Mouse (Mus musculus): ENCODE measurements at regions not wholly inside any gene's neighbourhood (a gene's known extent, or its start where the extent isn't known, plus 50 kb on each side); places are given as distances from the start of the nearest gene placed in this dataset.
A peak's percentile ranks its signal among the peaks of the same experiment; 100 is the strongest.

DNA sequence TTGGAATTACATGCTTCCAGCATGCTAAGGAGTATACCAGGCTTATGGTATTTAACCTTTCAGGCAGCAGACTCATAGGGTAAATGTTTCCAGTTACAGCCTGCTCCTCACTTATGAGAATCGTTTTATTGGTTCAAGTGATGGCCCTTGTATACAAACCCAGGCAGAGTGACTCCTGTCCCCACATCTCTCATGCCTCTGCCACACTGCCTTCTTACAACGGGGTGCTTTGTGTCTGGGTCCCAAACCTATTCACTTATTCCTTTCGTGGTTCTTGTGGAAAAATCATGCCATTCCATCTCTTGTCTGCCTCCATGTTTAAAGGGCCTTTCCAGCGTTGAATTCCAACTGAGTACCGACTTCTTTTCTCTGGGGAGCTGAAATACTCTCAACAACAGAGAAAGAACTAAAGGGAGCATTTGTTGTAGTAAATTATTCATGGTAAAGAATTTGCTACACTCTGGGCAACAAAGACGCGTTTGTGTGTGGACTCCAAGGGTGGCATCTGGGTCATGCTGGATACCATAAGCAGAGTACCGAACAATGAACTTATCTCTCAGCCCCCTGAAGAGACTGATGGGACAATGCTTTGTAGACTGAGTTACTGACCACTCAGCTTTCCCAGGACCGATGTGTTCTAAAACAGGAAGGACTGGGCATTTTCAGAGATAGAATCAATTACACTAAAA, 291.6 kb downstream of the Pten start:
- DNase-seq (ENCODE audit: low spot score) = peak; percentile 52

DNA sequence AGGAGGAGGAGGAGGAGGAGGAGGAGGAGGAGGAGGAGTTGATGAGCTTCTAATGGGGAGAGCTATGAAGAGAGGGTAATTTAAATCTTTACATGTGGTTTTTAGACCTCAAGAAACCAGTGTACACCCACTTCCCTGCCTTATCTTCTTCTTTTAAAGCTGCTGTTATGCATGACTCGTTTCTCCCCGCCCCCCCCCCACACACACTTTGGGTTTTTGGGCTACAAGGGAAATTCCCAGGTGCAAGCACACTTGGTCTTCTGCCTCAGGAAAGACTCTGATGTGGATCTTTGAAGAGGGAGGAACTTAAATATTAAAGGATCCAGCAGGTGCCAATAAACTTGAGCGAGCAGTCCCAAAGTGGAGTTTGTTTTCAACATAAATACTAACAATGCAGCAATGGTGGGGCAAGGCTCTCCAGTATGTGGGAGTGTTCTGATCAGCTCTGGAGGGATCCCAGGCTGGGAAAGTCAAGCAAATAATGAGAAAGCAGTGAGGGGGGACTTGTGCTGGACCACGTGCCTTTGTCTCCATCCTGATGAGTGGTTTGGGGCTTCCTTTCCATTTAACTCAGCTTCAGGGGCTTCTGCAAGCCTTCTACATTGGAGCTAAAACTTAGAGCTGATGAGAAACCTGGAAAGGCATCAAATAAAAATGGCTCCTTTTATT, 296.0 kb downstream of the Pten start:
- DNase-seq (ENCODE audit: low spot score) = no peak

DNA sequence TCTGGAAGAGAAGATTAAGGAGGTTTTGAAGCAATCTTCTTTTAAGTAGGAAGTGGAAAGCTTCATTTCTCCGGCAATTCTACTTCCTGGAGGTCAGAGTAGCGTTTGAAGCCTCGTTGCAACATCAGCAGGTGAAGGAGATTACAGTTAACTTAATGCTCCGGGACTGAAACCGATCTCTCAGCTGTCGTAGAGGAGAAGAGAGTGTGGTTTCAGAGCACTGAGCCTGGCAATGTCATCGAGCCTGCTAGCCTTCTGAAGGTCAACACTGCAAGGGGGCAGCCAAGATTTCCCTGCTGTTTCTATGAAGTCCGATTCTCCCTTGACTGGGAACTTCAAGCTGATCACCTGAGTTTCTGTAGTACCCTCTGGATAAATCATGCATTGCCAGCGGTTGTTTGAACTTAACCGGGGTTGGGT, 299.1 kb downstream of the Pten start:
- DNase-seq (ENCODE audit: low spot score) = no peak

DNA sequence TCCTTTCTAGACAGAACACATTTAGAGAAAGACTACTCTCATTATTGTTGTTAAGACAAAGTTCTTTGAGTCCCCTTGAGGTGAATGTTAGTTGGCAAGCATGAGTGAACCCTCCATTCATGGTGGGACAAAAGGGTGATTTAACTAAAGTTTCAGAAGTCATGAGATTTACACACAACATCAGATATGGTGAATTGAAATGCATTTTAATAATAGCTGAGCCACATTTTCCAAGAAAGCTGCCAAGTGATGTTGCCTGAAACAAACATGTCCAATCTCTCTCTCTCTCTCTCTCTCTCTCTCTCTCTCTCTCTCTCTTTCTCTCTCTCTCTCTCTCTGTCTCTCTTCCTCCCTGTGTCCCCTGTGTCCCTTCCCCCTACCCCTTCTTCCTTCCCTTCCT, 303.7 kb downstream of the Pten start:
- DNase-seq (ENCODE audit: low spot score) = no peak

DNA sequence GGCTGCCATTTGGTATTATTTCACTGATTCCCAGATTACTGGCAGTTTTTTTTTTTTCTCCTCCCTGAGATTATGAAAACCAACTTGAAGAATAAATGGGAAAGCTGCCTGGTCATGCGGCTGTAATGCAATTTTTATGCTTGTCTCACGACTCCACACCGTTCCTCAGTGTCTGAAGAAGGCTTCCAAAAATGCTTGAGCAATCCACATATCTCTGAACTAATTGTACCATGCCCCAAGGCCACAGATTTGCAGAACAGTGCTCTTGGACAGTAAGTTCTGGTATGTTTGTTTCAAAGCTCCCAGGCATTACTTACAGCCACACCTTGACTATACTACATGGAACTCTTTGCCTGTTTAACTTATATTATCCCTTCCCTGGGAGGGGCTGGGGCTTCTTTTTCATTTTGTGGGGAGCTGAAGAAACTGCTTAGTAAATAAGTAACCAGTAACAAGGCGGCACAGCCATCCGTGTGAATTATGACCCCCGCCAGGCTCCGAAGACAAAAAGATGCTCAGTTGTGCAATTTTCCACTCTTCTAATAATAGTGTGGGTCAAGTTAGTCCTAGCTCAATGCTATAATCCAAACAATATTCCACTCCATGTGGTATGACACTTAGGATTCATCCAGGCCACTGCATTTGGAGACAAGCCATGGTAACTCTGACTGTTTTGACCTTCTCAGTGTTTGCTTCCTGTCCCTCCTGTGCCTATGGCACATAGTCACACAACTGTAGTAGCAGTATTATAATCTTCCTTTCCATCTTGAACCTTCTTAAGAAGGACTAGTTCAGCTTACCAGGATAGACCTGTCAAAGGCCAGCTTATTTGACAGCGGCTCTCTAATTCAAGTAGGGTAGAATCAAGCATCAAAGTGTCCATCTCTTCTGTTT, 305.1 kb downstream of the Pten start:
- DNase-seq (ENCODE audit: low spot score) = no peak

DNA sequence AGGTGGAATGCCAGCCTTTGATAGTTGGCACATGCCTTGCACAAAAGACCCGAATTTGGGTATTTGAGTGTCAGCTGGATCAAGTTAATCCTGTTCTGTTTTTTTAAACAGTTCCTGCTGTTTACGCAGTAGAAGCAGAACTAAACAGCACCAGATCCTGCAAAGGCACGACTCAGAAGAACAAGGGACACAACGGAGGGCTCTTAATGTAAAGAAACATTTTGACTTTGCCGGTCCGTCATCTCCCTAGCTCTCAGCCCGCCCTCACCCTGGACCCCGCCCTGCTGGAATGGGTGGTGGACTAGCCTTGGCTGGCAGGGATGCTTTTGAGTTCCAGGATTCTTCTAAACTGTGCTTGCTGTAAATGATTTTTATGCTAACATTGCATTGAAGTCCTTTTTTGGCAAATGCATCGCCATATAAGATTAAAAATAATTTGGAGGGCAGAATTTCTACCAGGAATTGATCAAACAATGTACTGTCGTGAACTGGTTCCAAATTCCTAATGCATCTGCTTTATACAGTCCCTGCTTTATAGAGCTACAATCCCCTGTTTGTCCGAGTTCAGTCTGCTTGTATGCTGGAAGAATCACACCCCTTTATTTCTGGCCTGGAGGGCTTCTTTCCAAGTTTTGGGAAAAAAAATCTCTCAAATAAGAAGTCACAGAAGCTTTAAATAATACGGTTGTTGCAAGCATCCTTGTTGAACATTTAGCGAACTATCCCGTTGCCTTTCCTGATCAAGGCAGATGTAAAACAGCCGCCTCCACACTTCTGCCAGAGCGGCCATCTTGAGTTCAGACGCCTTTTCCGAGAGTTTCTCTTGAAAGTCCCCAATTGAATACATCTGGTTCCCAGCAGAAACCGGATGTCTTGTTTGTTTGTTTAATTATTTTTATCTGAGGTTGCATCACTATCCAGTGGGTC, 308.2 kb downstream of the Pten start:
- peak; percentile 22 for DNase-seq (ENCODE audit: low spot score)

DNA sequence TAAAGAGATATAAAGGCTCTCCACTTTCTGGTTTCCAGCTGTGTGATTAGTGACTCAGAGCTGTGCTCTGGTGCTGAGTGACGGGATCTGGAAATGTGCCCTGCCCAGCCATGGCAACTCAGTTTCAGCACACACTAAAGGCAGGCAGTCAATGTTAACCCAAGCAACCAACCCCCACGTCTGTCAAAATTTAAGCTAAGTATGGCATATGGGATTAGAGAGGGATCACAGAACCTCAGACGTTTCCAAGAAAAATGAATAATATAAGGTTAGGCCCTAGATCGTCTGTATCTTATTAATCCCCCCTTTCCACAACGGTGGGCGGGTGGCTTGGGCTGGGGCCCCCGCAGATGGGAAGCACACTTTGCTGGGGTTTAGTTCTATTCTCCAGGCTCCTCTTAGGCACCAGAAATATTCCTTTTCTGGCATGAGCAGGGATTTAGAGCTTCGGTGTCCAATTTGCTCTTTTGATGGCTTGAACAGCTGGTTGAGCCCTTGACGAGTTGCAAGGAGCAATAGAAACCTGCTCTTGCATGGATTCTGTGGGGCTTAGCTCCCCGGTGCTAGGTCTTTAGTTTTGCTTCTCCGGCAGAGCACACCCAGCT, 311.2 kb downstream of the Pten start:
- DNase-seq (ENCODE audit: low spot score) = no peak

DNA sequence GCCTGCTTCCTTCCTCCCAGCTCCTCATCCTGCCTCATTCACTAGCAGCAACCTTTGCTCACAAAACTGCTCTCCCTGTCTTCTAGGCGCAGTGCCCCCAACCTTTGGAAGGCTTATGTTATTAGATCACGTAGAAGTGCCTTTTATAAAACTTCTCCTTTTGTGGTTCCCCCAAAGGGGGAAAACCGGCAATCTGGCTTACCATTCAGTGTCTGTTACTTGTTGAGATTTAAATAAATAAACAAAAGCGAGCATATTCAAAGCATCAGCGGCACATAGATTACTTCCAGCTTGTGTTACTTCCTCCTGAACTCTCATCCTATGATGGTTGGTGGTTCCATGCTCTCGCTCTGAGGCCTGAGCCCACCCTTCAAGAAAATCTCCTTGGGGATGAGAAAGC, 312.5 kb downstream of the Pten start:
- DNase-seq (ENCODE audit: low spot score) = no peak

DNA sequence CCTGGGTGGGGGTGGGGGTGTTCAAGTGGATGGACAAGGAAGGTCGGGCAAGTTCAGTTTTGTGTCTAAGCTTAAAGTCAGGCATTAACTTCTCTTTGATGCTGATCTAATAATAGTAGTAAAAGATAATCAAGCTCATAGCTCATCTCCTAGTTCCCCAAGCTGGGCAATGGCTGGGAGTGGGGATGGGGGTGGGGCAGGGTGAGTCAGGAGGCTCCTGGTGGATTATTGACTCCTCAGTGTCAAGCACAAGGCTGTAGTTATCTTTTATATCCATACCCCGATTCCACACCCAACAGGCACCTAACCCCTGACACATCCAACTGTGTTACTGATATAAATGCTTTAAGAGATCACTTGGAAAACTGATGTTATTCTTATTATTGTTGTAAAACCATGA, 315.0 kb downstream of the Pten start:
- no peak for DNase-seq (ENCODE audit: low spot score)

DNA sequence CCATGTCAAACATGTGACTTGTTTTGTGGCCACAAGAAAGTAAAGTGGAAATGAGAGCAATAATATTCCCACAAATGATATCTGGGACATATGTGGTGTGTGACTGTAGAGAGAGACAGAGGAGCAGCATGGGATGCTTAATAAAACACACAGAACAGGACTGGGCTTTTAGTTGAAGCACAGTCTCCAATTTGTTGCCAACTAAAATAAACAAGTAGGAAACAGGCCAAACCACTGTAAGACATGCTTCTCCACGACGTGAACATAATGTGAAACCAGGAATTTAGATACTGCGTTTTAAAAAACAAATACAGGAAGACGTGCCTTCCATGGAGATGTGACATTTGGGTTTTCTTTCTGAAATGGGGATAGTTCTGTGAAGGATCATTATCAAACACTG, 317.2 kb downstream of the Rnls start:
- no peak for DNase-seq (ENCODE audit: low spot score)

DNA sequence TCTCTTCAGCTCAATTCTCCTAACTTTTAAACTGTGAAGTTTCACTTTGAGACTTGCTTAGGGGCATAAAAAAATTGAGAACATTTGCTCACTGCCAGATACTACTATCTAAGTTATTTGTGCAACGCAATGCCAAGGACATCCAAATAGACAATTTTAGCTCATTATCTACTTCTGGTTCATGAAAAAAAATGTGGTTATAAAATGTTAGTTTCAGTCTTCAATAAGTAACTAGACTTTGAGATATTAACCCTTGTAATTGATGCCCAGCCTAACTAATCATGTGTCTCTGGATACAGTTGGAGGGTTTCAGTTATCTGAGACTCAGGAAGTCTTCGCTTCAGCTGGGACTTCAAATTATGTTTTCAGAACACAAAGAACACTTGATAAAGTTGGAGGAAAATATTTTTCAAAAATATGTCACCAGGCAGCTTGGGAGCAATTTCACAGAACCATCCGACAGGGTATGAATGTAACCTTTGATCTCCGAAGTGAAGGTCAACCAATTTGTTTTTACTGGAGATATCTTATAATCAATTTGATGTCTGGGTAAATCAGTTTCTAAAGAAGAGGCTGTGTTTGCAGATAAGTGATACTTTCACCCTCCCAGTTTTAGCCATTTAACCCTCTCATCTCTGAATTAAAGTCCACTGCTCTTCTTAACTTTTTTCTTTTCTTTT, 313.3 kb downstream of the Rnls start:
- DNase-seq (ENCODE audit: low spot score) = no peak

DNA sequence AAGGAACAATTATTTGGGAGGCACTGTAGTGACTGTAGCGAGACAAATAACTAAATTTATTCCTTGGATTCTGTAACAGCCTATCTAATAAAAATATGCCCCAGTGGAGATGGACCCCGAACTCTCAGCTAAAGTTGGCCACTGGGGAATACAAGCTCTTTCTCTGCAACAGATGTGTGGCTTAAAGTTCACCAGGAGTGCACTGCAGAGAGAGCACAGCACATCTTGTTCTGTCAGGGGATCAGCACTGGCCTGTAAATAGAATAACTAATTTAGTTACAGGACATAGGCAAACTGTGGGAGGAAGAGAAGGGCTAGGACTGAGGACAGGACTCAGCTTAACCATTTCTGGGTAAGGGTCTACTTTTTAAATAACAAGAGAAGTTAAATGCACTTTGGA, 312.1 kb downstream of the Rnls start:
- DNase-seq (ENCODE audit: low spot score) = no peak

DNA sequence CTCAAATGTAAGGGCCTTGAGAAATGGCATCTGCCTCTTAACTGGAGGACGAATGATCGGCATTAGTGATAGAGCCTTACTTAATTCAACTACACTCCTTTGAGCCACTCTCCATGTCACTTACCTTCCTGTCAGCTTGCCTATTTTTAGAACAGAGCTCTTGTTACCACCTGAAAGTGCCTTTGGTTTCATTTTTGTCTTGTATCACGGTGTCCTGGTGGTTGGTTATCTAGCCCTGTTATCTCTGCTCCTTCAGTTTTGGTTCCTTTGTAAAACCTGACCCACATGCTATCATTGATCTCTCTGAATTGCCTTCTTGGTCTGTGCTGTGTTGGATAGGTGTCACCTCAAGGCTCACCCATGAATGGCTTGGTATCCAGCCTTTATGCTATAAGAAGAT, 310.6 kb downstream of the Rnls start:
- no peak for DNase-seq (ENCODE audit: low spot score)

DNA sequence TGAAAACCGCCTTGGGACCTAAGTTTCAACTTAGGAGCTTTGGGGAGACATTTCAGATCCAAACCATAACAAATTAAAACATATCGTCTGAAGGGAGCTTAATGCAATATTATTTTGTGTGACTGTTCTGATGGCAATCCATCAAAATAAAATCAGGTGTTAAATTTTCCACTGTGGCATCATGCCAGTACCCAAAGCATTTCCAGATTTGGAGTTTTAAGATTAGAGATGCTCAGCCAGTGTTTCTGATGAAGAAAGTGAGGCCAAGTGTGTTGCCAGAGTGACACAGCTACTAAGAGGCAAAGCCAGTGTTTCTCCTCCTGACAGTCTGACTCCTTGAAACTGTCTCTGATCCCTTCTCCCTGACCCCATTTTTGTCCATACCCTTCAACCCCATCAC, 308.7 kb downstream of the Rnls start:
- DNase-seq (ENCODE audit: low spot score) = no peak

DNA sequence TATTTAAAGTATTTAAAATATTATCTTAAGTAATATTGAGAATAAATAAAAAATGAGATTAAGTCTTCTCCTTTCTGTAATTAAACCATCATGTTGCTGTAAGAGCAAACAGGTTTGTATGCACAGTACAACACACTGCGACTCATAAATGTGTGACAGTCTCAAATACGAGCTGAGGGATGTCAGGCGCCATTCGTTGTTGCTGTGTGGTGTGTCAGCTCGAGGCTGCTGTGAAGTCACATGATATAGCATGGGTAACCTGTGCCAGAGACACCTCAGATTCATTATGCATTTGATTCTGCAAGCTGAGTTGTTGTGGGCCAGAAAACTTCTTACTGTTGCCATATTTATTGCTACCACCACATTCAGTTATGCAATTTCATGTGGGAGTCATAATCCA, 307.4 kb downstream of the Rnls start:
- no peak for DNase-seq (ENCODE audit: low spot score)

All from embryo, embryonic 10.5 days (tissue).